Mouse (Mus musculus) heart, embryonic 10.5 days (tissue): ENCODE results near the gene Amy2a3. TPM values are rescaled to one million over a fixed set of nuclear protein-coding genes. Genes with fewer than 3 reads are reported as not detected.
"Not testable (repeated sequence)": the region's sequence is repeated elsewhere in the genome, so short reads cannot be mapped to it uniquely, and the experiment has no call there.

Source experiments
- DNase-seq: peaks from one replicate; pipeline ENCODE4 v3.0.0-alpha.2; 2017; ENCODE audit warnings: low spot score
- H3K27ac ChIP-seq: fragments of 300-500 bp; sonication (generic); 2 replicates; pipeline ENCODE4 v1.5.1; 2016; ENCODE audit warnings: mild to moderate bottlenecking
- H3K27me3 ChIP-seq: fragments of 300-500 bp; sonication (generic); 2 replicates; pipeline ENCODE4 v1.6.1; 2016; ENCODE audit warnings: mild to moderate bottlenecking; ENCODE audit not compliant: poor library complexity, insufficient read depth, severe bottlenecking
- H3K36me3 ChIP-seq: fragments of 300-500 bp; sonication (generic); 2 replicates; pipeline ENCODE4 v1.6.1; 2016; ENCODE audit warnings: mild to moderate bottlenecking, moderate library complexity
- H3K4me1 ChIP-seq: fragments of 300-500 bp; sonication (generic); 2 replicates; pipeline ENCODE4 v1.6.1; 2016; ENCODE audit warnings: mild to moderate bottlenecking
- H3K4me3 ChIP-seq: fragments of 300-500 bp; sonication (generic); 2 replicates; pipeline ENCODE4 v1.5.1; 2016; ENCODE audit warnings: mild to moderate bottlenecking, moderate library complexity
- H3K9me3 ChIP-seq: fragments of 300-500 bp; sonication (generic); 2 replicates; pipeline ENCODE4 v1.6.1; 2016; ENCODE audit warnings: mild to moderate bottlenecking, moderate library complexity
- WGBS: fragments of 180-500 bp; shearing (Covaris S2); methylation state at CpG from one replicate; pipeline ENCODE4 v1.1.7; 2016; 5-methylcytosine and 5-hydroxymethylcytosine counted together
- polyA plus RNA-seq: library from polyadenylated mRNA; unstranded; fragments of >200 nt; fragmentation: Nextera tagmentation; extraction: Ambion mirVana; gene quantifications from 2 replicates; pipeline ENCODE4 v1.2.1, GENCODE M21; 2016

Gene Amy2a3
- polyA plus RNA-seq, result not detected in 2 replicates

DNA sequence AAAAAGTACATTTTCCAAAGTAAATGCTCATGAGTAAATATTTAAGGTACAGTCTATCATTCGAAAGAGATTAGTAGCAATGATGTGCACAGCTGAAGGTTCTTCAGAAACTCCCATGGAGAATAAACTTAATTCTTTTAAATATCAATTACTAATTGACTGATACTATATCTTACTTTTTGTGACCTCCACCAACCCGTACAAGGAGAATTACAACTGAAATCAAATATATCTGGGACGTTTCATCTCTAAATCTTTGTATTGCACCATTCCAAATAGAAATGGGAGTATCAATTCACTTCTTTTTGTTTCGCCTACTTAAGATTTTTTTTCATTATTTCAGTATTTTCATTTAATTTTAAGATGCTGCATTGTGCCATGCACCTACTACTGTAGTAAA is at the start of gene Amy2a3:
Gene Amy2a3 (minus strand): TSS at position 101 of the 400 bp plus-strand sequence.
- WGBS, result no CpG with 5 or more reads among the region's 4 CpGs
- H3K9me3 ChIP-seq, H3K27me3 ChIP-seq, H3K27ac ChIP-seq, DNase-seq, H3K4me1 ChIP-seq, H3K36me3 ChIP-seq, H3K4me3 ChIP-seq: not testable (repeated sequence)

DNA sequence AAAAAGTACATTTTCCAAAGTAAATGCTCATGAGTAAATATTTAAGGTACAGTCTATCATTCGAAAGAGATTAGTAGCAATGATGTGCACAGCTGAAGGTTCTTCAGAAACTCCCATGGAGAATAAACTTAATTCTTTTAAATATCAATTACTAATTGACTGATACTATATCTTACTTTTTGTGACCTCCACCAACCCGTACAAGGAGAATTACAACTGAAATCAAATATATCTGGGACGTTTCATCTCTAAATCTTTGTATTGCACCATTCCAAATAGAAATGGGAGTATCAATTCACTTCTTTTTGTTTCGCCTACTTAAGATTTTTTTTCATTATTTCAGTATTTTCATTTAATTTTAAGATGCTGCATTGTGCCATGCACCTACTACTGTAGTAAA is 32.7 kb upstream of the Amy2a3 start, which contains the start of gene Amy2a2:
Gene Amy2a2 (minus strand): TSS at position 101 of the 400 bp plus-strand sequence.
- DNase-seq, H3K36me3 ChIP-seq, H3K27me3 ChIP-seq, H3K4me1 ChIP-seq, H3K27ac ChIP-seq, H3K9me3 ChIP-seq, H3K4me3 ChIP-seq: not testable (repeated sequence)
- no CpG with 5 or more reads among the region's 4 CpGs for WGBS

- H3K36me3 ChIP-seq, H3K4me1 ChIP-seq, H3K27me3 ChIP-seq, DNase-seq, H3K4me3 ChIP-seq, H3K27ac ChIP-seq, H3K9me3 ChIP-seq: not testable (repeated sequence)
These were observed 21.6 kb upstream of the Amy2a3 start for GRCm38 (mm10) chr3:113345484-113345883.

DNA sequence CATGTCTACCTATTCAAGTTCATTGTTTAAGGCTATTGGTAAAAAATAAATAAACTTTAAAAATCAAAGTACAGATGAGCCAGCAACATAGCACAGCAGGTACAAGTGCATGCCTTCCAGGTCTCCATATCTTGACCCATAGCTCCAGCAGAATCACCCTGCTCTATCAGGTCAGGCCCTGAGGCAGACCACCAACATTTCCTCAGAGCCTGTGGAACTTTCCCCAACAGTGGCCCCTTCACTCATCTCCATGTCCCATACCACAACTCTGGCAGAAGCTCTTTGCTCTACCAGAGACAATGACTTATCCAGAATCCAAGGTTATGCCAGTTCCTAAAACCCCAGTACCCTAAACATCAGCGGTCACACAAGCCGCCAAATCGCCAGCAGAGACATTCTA is 10.9 kb downstream of the Amy2a3 start:
- not testable (repeated sequence) for H3K4me3 ChIP-seq, H3K27me3 ChIP-seq, H3K9me3 ChIP-seq, DNase-seq, H3K36me3 ChIP-seq, H3K4me1 ChIP-seq, H3K27ac ChIP-seq
- no CpG with 5 or more reads among the region's 3 CpGs for WGBS

GRCm38 (mm10) chr3:113291349-113291748 is 32.5 kb downstream of the Amy2a3 start, which contains the start of gene Amy2a4:
TSS of gene Amy2a4 (minus strand) at chr3:113291449.
- H3K36me3 ChIP-seq, H3K27me3 ChIP-seq, DNase-seq, H3K4me1 ChIP-seq, H3K4me3 ChIP-seq, H3K9me3 ChIP-seq, H3K27ac ChIP-seq: not testable (repeated sequence)
- no CpG with 5 or more reads among the region's 4 CpGs for WGBS

GRCm38 (mm10) chr3:113280285-113280684 is 43.6 kb downstream of the Amy2a3 start:
- H3K4me1 ChIP-seq, H3K27ac ChIP-seq, H3K9me3 ChIP-seq, H3K27me3 ChIP-seq, H3K36me3 ChIP-seq, DNase-seq, H3K4me3 ChIP-seq: not testable (repeated sequence)

DNA sequence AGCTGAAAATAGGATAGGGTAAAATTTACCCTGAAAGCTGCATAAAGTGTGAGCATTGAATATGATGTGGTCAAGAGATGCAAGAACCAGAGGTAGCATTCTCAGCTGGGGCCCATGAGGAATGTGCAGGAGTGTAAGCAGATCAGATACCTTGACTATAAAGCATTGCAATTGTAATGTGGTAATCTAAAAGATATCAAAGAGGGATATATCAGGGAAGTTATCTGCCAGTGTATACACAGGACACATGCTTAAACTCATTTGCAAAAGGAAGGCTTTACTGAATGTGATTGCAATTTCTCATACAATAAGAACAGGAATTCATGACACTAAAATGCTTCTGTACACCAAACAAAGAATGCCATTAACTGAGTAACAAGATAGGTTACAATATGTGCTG is 44.3 kb downstream of the Amy2a3 start:
- not testable (repeated sequence) for H3K9me3 ChIP-seq, H3K36me3 ChIP-seq, H3K27me3 ChIP-seq, H3K4me3 ChIP-seq, DNase-seq, H3K4me1 ChIP-seq, H3K27ac ChIP-seq

Other genes starting within 250 kb of the Amy2a3 start
- not detected in 2 replicates for gene Amy2a5, start 65.2 kb downstream of the Amy2a3 start, polyA plus RNA-seq
- not detected in 2 replicates for gene Amy2a4, start 32.6 kb downstream of the Amy2a3 start, polyA plus RNA-seq
- gene Amy2a2, start 32.6 kb upstream of the Amy2a3 start, polyA plus RNA-seq, result not detected in 2 replicates
- gene Amy2a1, start 208.4 kb upstream of the Amy2a3 start, polyA plus RNA-seq, result not detected in 2 replicates